Mouse (Mus musculus) skeletal muscle tissue, adult 2 months (tissue): ENCODE results near the gene Gm3752.
"Not testable (repeated sequence)": the region's sequence is repeated elsewhere in the genome, so short reads cannot be mapped to it uniquely, and the experiment has no call there.

Experiments
- DNase-seq: peaks from one replicate; pipeline ENCODE4 v3.0.0-alpha.2; 2012; ENCODE audit warnings: low read depth, low spot score

The Gm3752 gene

DNA sequence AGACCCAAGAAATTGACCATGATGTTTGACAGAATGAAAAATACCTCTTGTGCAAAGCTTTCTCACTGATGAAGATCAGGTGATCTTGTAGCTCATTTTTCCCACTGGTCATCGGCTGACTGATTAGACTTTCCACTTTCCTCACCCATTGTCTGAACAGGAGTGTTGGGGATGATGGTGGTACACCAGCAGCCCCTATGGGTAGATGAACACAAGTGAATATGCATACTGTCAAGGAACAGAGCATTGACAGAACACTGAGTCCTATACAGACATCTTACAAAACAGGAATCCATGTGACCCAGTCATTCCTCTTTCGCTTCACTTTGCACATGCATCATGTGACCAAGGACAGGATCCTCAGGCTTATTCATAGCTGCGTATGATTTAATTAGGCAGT lies at the start of gene Gm3752:
Gene Gm3752, minus strand, starts transcription at position 101 of the 400 bp plus-strand sequence.
- not testable (repeated sequence) for DNase-seq

DNA sequence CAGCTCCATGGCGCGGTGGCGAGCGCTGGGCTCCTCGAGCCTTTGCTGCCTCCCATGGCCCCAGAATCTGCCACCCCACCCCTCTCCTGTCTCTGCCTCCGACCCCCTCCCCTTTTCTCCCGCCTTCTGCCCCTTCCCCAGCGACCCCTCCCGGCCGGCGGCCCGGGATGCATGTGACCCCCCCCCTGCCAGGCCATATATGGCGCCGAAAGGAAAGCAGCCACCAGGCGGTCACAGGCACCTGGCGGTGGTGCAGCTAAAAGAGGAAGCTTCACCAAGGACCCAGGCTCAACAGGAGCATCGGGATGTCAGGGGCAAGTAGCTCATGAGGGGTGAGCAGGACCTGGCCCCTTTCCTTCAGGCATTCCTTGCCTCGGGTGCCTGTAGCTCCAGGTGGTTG lies 5.2 kb upstream of the Gm3752 start:
- not testable (repeated sequence) for DNase-seq

DNA sequence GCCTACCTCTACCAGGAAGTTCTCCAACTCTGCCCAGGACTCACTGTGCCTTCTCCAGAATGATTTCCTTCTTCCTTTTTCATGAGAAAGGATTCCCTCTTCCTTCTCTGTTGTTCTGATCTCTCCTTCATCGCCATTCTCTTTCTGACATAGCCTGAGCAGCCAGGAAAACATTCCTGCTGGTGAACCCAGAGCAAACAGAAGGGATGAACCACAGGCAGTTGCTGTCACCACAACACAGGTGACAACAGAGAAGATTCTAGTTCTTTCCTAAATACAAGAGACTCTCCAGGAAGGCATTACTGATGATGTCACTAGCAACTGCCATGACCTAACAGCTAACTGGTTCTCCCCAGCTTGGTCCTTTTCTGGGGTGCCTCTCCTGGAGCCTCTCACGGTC lies 32.7 kb downstream of the Gm3752 start, which contains the start of gene Gm3755:
Gene Gm3755, minus strand, starts transcription at position 101 of the 400 bp plus-strand sequence.
- DNase-seq, result not testable (repeated sequence)

DNA sequence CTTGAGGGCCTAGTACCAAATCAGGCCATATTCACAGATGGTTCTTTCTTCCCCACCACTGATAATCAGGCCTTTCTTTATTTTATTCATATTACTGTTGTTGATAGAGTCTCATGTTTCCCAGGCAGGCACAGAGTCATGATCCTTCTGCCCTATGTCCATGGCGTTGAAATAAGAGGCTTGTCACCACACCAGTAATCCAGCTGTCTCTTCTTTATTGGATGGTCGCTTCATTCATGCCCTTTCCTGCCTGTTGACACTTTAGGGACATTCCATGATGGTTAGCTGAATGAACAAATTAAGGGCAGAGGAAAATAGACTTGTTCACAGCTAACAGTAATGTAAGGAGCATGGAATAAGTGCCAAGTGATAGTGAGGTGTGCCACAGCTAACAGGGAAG lies 61.1 kb downstream of the Gm3752 start:
- DNase-seq, result not testable (repeated sequence)
